Mouse (Mus musculus) stomach, embryonic 15.5 days (tissue): Measurements from ENCODE around the gene Shank2. TPM values are rescaled to one million over a fixed set of nuclear protein-coding genes. Genes with fewer than 3 reads are reported as not detected.

Experiments used
- ATAC-seq: fragments of 200-750 bp; cut with Nextera tagmentation; 2 replicates; pipeline ENCODE4 v1.8.0; 2017; ENCODE audit warnings: low read depth, moderate number of reproducible peaks, moderate TSS enrichment; ENCODE audit not compliant: insufficient read depth, low FRiP score
- H3K27ac ChIP-seq: fragments of 300-500 bp; sonication (generic); 2 replicates; pipeline ENCODE4 v1.5.1; 2015; ENCODE audit warnings: mild to moderate bottlenecking, inconsistent platforms
- H3K27me3 ChIP-seq: fragments of 300-500 bp; sonication (generic); replicated peaks from 2 replicates; pipeline ENCODE4 v1.6.1; 2015; ENCODE audit warnings: inconsistent platforms
- H3K36me3 ChIP-seq: fragments of 300-500 bp; sonication (generic); 2 replicates; pipeline ENCODE4 v1.6.1; 2015; ENCODE audit warnings: inconsistent platforms
- H3K4me1 ChIP-seq: fragments of 300-500 bp; sonication (generic); 2 replicates; pipeline ENCODE4 v1.6.1; 2015; ENCODE audit warnings: inconsistent platforms
- H3K4me2 ChIP-seq: fragments of 300-500 bp; sonication (generic); 2 replicates; pipeline ENCODE4 v1.6.1; 2015; ENCODE audit warnings: mild to moderate bottlenecking, inconsistent platforms
- H3K4me3 ChIP-seq: fragments of 300-500 bp; sonication (generic); replicated peaks from 2 replicates; pipeline ENCODE4 v1.5.1; 2015; ENCODE audit warnings: inconsistent platforms
- H3K9ac ChIP-seq: fragments of 300-500 bp; sonication (generic); 2 replicates; pipeline ENCODE4 v1.6.1; 2015; ENCODE audit warnings: inconsistent platforms
- H3K9me3 ChIP-seq: fragments of 300-500 bp; sonication (generic); 2 replicates; pipeline ENCODE4 v1.6.1; 2016; ENCODE audit warnings: inconsistent platforms
- WGBS: fragments of 180-500 bp; shearing (Covaris S2); methylation state at CpG from one replicate; pipeline ENCODE4 v1.1.7; 2015; 5-methylcytosine and 5-hydroxymethylcytosine counted together
- polyA plus RNA-seq: library from polyadenylated mRNA; unstranded; fragments of >200 nt; fragmentation: Nextera tagmentation; extraction: Ambion mirVana; gene quantifications from 2 replicates; pipeline ENCODE4 v1.2.1, GENCODE M21; 2015

The Shank2 gene
- polyA plus RNA-seq, 1 experiment from 2014 or later: 2.1 TPM

GRCm38 (mm10) chr7:144421478-144421877 is 419.8 kb downstream of the Shank2 start:
- no peak overlapping the region for H3K9ac ChIP-seq
- no peaks in the 10 kb centered on the region for H3K36me3 ChIP-seq
- ATAC-seq: no peak
- H3K4me2 ChIP-seq: no peak overlapping the region
- H3K27me3 ChIP-seq: no peaks in the 10 kb centered on the region
- peaks cover 14% of the 10 kb centered on the region for H3K4me1 ChIP-seq
- H3K9me3 ChIP-seq: no peaks in the 10 kb centered on the region
- no peak overlapping the region for H3K27ac ChIP-seq
- WGBS: 76% methylated on average over 6 of the region's 6 CpGs
- H3K4me3 ChIP-seq: no peak overlapping the region

GRCm38 (mm10) chr7:144425953-144426352 is 424.2 kb downstream of the Shank2 start:
- Histone ChIP-seq H3K4me3 (no peak overlapping the region), H3K9ac (no peak overlapping the region), H3K36me3 (no peaks in the 10 kb centered on the region), H3K27ac (no peak overlapping the region), H3K9me3 (no peaks in the 10 kb centered on the region), H3K4me2 (no peak overlapping the region), H3K4me1 (no peaks in the 10 kb centered on the region), H3K27me3 (no peaks in the 10 kb centered on the region)
- no peak for ATAC-seq
- WGBS: 10% methylated on average over 8 of the region's 8 CpGs

GRCm38 (mm10) chr7:144426594-144426993 is 424.9 kb downstream of the Shank2 start:
- no peak overlapping the region for H3K4me3 ChIP-seq
- H3K4me1 ChIP-seq: no peaks in the 10 kb centered on the region

GRCm38 (mm10) chr7:144427460-144427859 is 425.7 kb downstream of the Shank2 start:
- Histone ChIP-seq H3K4me3 (no peak overlapping the region), H3K4me1 (no peaks in the 10 kb centered on the region), H3K27ac (no peak overlapping the region), H3K36me3 (no peaks in the 10 kb centered on the region), H3K9me3 (no peaks in the 10 kb centered on the region), H3K4me2 (no peak overlapping the region), H3K27me3 (no peaks in the 10 kb centered on the region), H3K9ac (no peak overlapping the region)
- WGBS: 89% methylated on average over 3 of the region's 3 CpGs
- ATAC-seq: no peak

More at GRCm38 (mm10) chr7:144426594-144426993, 424.9 kb downstream of the Shank2 start:
- no peak overlapping the region for H3K4me2 ChIP-seq
- ATAC-seq: 0 out of 2 replicates have a peak, but pooled peaks have one; percentile 8
- H3K27ac ChIP-seq: no peak overlapping the region
- H3K9ac ChIP-seq: no peak overlapping the region
- no peaks in the 10 kb centered on the region for H3K27me3 ChIP-seq
- H3K9me3 ChIP-seq: no peaks in the 10 kb centered on the region
- WGBS: 80% methylated on average over 3 of the region's 3 CpGs
- H3K36me3 ChIP-seq: no peaks in the 10 kb centered on the region

- Histone ChIP-seq H3K4me2 (no peak overlapping the region), H3K9me3 (no peaks in the 10 kb centered on the region), H3K4me1 (no peaks in the 10 kb centered on the region), H3K27me3 (no peaks in the 10 kb centered on the region), H3K36me3 (peaks cover 14% of the 10 kb centered on the region), H3K4me3 (no peak overlapping the region), H3K27ac (no peak overlapping the region), H3K9ac (no peak overlapping the region)
- ATAC-seq: no peak
- 55% methylated on average over 2 of the region's 2 CpGs for WGBS
Observed at GRCm38 (mm10) chr7:144432920-144433319, 431.2 kb downstream of the Shank2 start.

- no peaks in the 10 kb centered on the region for H3K4me1 ChIP-seq
- ATAC-seq: no peak
- H3K36me3 ChIP-seq: peaks cover 50% of the 10 kb centered on the region
Observed at GRCm38 (mm10) chr7:144438811-144439210, 437.1 kb downstream of the Shank2 start.

GRCm38 (mm10) chr7:144441466-144441865 is 439.7 kb downstream of the Shank2 start:
- 92% methylated on average over 11 of the region's 11 CpGs for WGBS
- ATAC-seq: no peak
- no peak overlapping the region for H3K4me2 ChIP-seq
- H3K9ac ChIP-seq: no peak overlapping the region
- H3K4me3 ChIP-seq: no peak overlapping the region
- peaks cover 62% of the 10 kb centered on the region for H3K36me3 ChIP-seq
- no peak overlapping the region for H3K27ac ChIP-seq
- H3K9me3 ChIP-seq: no peaks in the 10 kb centered on the region
- H3K4me1 ChIP-seq: no peaks in the 10 kb centered on the region
- H3K27me3 ChIP-seq: no peaks in the 10 kb centered on the region

More at GRCm38 (mm10) chr7:144438811-144439210, 437.1 kb downstream of the Shank2 start:
- no peak overlapping the region for H3K4me2 ChIP-seq
- H3K27ac ChIP-seq: no peak overlapping the region
- H3K27me3 ChIP-seq: no peaks in the 10 kb centered on the region
- H3K9me3 ChIP-seq: no peaks in the 10 kb centered on the region
- H3K9ac ChIP-seq: no peak overlapping the region
- no peak overlapping the region for H3K4me3 ChIP-seq
- WGBS: 97% methylated on average over 7 of the region's 7 CpGs

- WGBS: 88% methylated on average over 4 of the region's 4 CpGs
- no peak for ATAC-seq
- no peak overlapping the region for H3K4me2 ChIP-seq
- no peaks in the 10 kb centered on the region for H3K4me1 ChIP-seq
- peaks cover 62% of the 10 kb centered on the region for H3K36me3 ChIP-seq
- H3K27me3 ChIP-seq: no peaks in the 10 kb centered on the region
- H3K27ac ChIP-seq: no peak overlapping the region
- no peaks in the 10 kb centered on the region for H3K9me3 ChIP-seq
- no peak overlapping the region for H3K4me3 ChIP-seq
- H3K9ac ChIP-seq: no peak overlapping the region
Observed at GRCm38 (mm10) chr7:144441976-144442375, 440.2 kb downstream of the Shank2 start.

GRCm38 (mm10) chr7:144444788-144445187 is 443.1 kb downstream of the Shank2 start:
- H3K4me2 ChIP-seq: no peak overlapping the region
- H3K4me1 ChIP-seq: no peaks in the 10 kb centered on the region
- WGBS: 84% methylated on average over 7 of the region's 7 CpGs
- no peak overlapping the region for H3K9ac ChIP-seq
- no peak overlapping the region for H3K4me3 ChIP-seq
- no peaks in the 10 kb centered on the region for H3K27me3 ChIP-seq
- no peaks in the 10 kb centered on the region for H3K9me3 ChIP-seq
- no peak overlapping the region for H3K27ac ChIP-seq
- H3K36me3 ChIP-seq: peaks cover 58% of the 10 kb centered on the region
- no peak for ATAC-seq

GRCm38 (mm10) chr7:144447146-144447545 is 445.4 kb downstream of the Shank2 start:
- no peak for ATAC-seq
- H3K4me2 ChIP-seq: no peak overlapping the region
- no peak overlapping the region for H3K27ac ChIP-seq
- no peaks in the 10 kb centered on the region for H3K4me1 ChIP-seq
- no peaks in the 10 kb centered on the region for H3K27me3 ChIP-seq
- no peak overlapping the region for H3K9ac ChIP-seq
- H3K4me3 ChIP-seq: no peak overlapping the region
- H3K9me3 ChIP-seq: no peaks in the 10 kb centered on the region
- H3K36me3 ChIP-seq: peaks cover 54% of the 10 kb centered on the region
- 89% methylated on average over 3 of the region's 3 CpGs for WGBS

- 82% methylated on average over 1 of the region's 1 CpGs for WGBS
- Histone ChIP-seq H3K36me3 (peaks cover 56% of the 10 kb centered on the region), H3K9ac (no peak overlapping the region), H3K4me2 (no peak overlapping the region), H3K27me3 (no peaks in the 10 kb centered on the region), H3K9me3 (no peaks in the 10 kb centered on the region), H3K4me3 (no peak overlapping the region), H3K27ac (no peak overlapping the region), H3K4me1 (no peaks in the 10 kb centered on the region)
- no peak for ATAC-seq
Observed at GRCm38 (mm10) chr7:144448186-144448585, 446.5 kb downstream of the Shank2 start.

GRCm38 (mm10) chr7:144449637-144450570 is 448.2 kb downstream of the Shank2 start:
- Histone ChIP-seq H3K36me3 (peaks cover 64% of the 10 kb centered on the region), H3K27me3 (no peaks in the 10 kb centered on the region), H3K4me1 (no peaks in the 10 kb centered on the region), H3K4me2 (no peak overlapping the region), H3K9me3 (no peaks in the 10 kb centered on the region), H3K4me3 (no peak overlapping the region), H3K9ac (no peak overlapping the region), H3K27ac (no peak overlapping the region)
- WGBS: 93% methylated on average over 13 of the region's 13 CpGs
- ATAC-seq: no peak
